In the genomic region with DNA sequence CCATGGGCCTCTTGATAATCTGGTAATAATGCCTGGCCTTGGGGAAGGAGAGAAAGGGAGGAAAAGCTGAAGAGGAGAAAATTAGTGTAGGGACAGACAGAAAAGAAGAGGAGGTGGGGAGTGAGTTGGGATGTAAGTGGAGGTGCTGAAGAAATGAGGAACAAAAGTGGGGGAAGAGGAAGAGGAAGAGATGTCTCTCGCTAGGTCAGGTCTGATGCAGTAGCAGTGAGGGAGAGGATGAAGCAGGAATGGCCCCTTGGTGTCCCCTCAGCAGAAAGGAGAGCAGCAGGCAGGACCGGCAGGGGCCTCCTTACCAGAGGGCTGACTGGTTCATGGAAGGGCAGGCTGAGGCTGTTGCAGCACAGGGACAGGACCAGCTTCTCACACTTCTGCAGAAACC, we compare ENCODE assay signal across 23 mouse cellular contexts. TPM values are rescaled to one million over a fixed set of nuclear protein-coding genes. Genes with fewer than 3 reads are reported as not detected.
A peak's percentile ranks its signal among the peaks of the same experiment; 100 is the strongest.
DNase-seq lines count a peak whose midpoint lies in the region; ATAC-seq and TF ChIP-seq lines count a peak whose summit lies in the region.
"Had no signal": no experiment of that assay in that cellular context is flagged by ENCODE, and none has a peak within 500 bp of the region (broad histone marks: within the 10 kb centered on the region; RNA-seq: fewer than 3 reads in every experiment).

No protein-coding gene starts in this region.

- 80% methylated on average over 2 of the region's 2 CpGs for WGBS in midbrain, embryonic 10.5 days
- 61% methylated on average over 2 of the region's 2 CpGs for WGBS in midbrain, embryonic 16.5 days
- 75% methylated on average over 2 of the region's 2 CpGs for WGBS in hindbrain, embryonic 12.5 days

- peaks cover 10% of the 10 kb centered on the region; the same call in 1 of the 2 replicates for H3K4me1 ChIP-seq in midbrain, embryonic 10.5 days
- H3K4me1 ChIP-seq in midbrain, embryonic 16.5 days (ENCODE audit: control insufficient read depth, insufficient read depth, low read length), result no peaks in the 10 kb centered on the region
- H3K4me1 ChIP-seq in hindbrain, embryonic 12.5 days, result no peaks in the 10 kb centered on the region
- H3K4me1 ChIP-seq: forebrain, embryonic 13.5 days; forebrain, embryonic 15.5 days had no signal

- TF ChIP-seq CTCF in C2C12 (IDR thresholded peaks at IDR 0.05; ENCODE audit: control insufficient read depth, insufficient read depth, insufficient read length), result no peak
- no peak for TF ChIP-seq CTCF in layer of hippocampus, adult 2 months (conservative IDR thresholded peaks at IDR 0.05)

- 0 out of 2 replicates have a peak, but pooled peaks cover 3% of the 10 kb centered on the region for H3K27me3 ChIP-seq in midbrain, embryonic 10.5 days (ENCODE audit: low read depth, poor library complexity, severe bottlenecking)
- H3K27me3 ChIP-seq in midbrain, embryonic 16.5 days (ENCODE audit: control insufficient read depth, insufficient read depth, low read depth, low read length), result no peaks in the 10 kb centered on the region
- H3K27me3 ChIP-seq in C2C12 (ENCODE audit: control insufficient read depth, insufficient read depth, insufficient read length), result no peaks in the 10 kb centered on the region
- H3K27me3 ChIP-seq in hindbrain, embryonic 12.5 days, result 0 out of 2 replicates have a peak, but pooled peaks cover 6% of the 10 kb centered on the region
- H3K27me3 ChIP-seq: embryonic facial prominence, embryonic 12.5 days; forebrain, embryonic 13.5 days; forebrain, embryonic 15.5 days had no signal

- no peak overlapping the region for H3K4me3 ChIP-seq in midbrain, embryonic 10.5 days
- no peak overlapping the region for H3K4me3 ChIP-seq in midbrain, embryonic 16.5 days (ENCODE audit: low read depth, low read length)
- no peak overlapping the region for H3K4me3 ChIP-seq in C2C12 (ENCODE audit: insufficient read depth, poor library complexity, severe bottlenecking)
- H3K4me3 ChIP-seq in hindbrain, embryonic 12.5 days, result no peak overlapping the region
- no peak overlapping the region for H3K4me3 ChIP-seq in layer of hippocampus, adult 2 months
- H3K4me3 ChIP-seq: embryonic facial prominence, embryonic 10.5 days; embryonic facial prominence, embryonic 12.5 days; forebrain, embryonic 13.5 days; forebrain, embryonic 15.5 days had no signal

- H3K9ac ChIP-seq in midbrain, embryonic 16.5 days (ENCODE audit: low read depth, low read length), result no peak overlapping the region
- no peak overlapping the region for H3K9ac ChIP-seq in hindbrain, embryonic 12.5 days
- H3K9ac ChIP-seq: embryonic facial prominence, embryonic 12.5 days; forebrain, embryonic 13.5 days; forebrain, embryonic 15.5 days; forebrain, postnatal 0 days had no signal

- peak overlapping the region; percentile 49; the same call in 1 of the 2 replicates for H3K27ac ChIP-seq in midbrain, embryonic 10.5 days (replicated peaks)
- no peak overlapping the region for H3K27ac ChIP-seq in midbrain, embryonic 16.5 days (ENCODE audit: low read length)
- no peak overlapping the region for H3K27ac ChIP-seq in hindbrain, embryonic 12.5 days
- H3K27ac ChIP-seq in layer of hippocampus, adult 2 months, result no peak overlapping the region
- H3K27ac ChIP-seq: embryonic facial prominence, embryonic 10.5 days; embryonic facial prominence, embryonic 12.5 days; forebrain, embryonic 13.5 days; forebrain, embryonic 15.5 days had no signal

- H3K9me3 ChIP-seq in midbrain, embryonic 10.5 days (replicated peaks), result no peaks in the 10 kb centered on the region
- H3K9me3 ChIP-seq in midbrain, embryonic 16.5 days (replicated peaks; ENCODE audit: control insufficient read depth, low read length, poor library complexity, severe bottlenecking), result no peaks in the 10 kb centered on the region
- no peaks in the 10 kb centered on the region for H3K9me3 ChIP-seq in hindbrain, embryonic 12.5 days (replicated peaks)
- H3K9me3 ChIP-seq: embryonic facial prominence, embryonic 10.5 days; embryonic facial prominence, embryonic 12.5 days; forebrain, embryonic 13.5 days; forebrain, embryonic 15.5 days had no signal

- H3K79me2 ChIP-seq in C2C12 (ENCODE audit: control insufficient read depth, insufficient read depth), result no peaks in the 10 kb centered on the region

- H3K79me3 ChIP-seq in C2C12 (ENCODE audit: low read depth), result no peaks in the 10 kb centered on the region

- no peak for ATAC-seq in midbrain, embryonic 16.5 days
- peak; percentile 42 for ATAC-seq in granulocyte monocyte progenitor cell, adult 5-6 weeks (replicated peaks; ENCODE audit: poor library complexity, severe bottlenecking)
- ATAC-seq in megakaryocyte progenitor cell, adult 5-6 weeks (replicated peaks; ENCODE audit: poor library complexity), result peak; percentile 56
- no peak for ATAC-seq in hindbrain, embryonic 12.5 days (ENCODE audit: low FRiP score)
- ATAC-seq: forebrain, embryonic 13.5 days; forebrain, embryonic 15.5 days; forebrain, postnatal 0 days had no signal

- H3K36me3 ChIP-seq in midbrain, embryonic 10.5 days, result no peaks in the 10 kb centered on the region
- no peaks in the 10 kb centered on the region for H3K36me3 ChIP-seq in midbrain, embryonic 16.5 days (ENCODE audit: control insufficient read depth, insufficient read depth, low read length)
- H3K36me3 ChIP-seq in C2C12 (ENCODE audit: control insufficient read depth, insufficient read depth), result no peaks in the 10 kb centered on the region
- no peaks in the 10 kb centered on the region for H3K36me3 ChIP-seq in hindbrain, embryonic 12.5 days
- H3K36me3 ChIP-seq: embryonic facial prominence, embryonic 10.5 days; embryonic facial prominence, embryonic 12.5 days; forebrain, embryonic 15.5 days had no signal

- DNase-seq in midbrain, embryonic 10.5 days (ENCODE audit: low spot score), result no peak
- no peak for DNase-seq in ovary, adult 18-20 months (ENCODE audit: low spot score)
- no peak for DNase-seq in layer of hippocampus, adult 2 months (ENCODE audit: low spot score in 2 of 2)
- DNase-seq: adrenal gland, adult 2 months; adrenal gland, postnatal 10 days; adrenal gland, postnatal 25 days; B cell, adult 2 months; cerebellum, adult 11 months; cerebellum, adult 18-20 months; cerebellum, adult 8-10 months; cerebellum, adult 9-11 months; cerebellum, postnatal 36 days; forebrain, postnatal 0 days had no signal

- H3ac ChIP-seq in C2C12 (ENCODE audit: control insufficient read depth, insufficient read length, low read depth), result peak overlapping the region; percentile 10

- no peak overlapping the region for H3K4me2 ChIP-seq in midbrain, embryonic 16.5 days (ENCODE audit: low read length)
- H3K4me2 ChIP-seq in hindbrain, embryonic 12.5 days (replicated peaks), result no peak overlapping the region
- H3K4me2 ChIP-seq: embryonic facial prominence, embryonic 12.5 days; forebrain, embryonic 13.5 days; forebrain, embryonic 15.5 days had no signal

TF ChIP-seq in C2C12, 6 proteins besides CTCF, POLR2A, EP300 and RAD21:
- TF ChIP-seq MAX (IDR thresholded peaks at IDR 0.05) (no peak), MYOD1 (IDR thresholded peaks at IDR 0.05; ENCODE audit: control insufficient read depth, insufficient read length, low read depth) (no peak)

RNA-seq across cellular contexts. Expression of gene Stk33, which starts 16.9 kb away (rescaled TPM):
- polyA plus RNA-seq in midbrain, embryonic 10.5 days (2016; fragmentation: Nextera tagmentation; extraction: Ambion mirVana), result 10.2 and 18.6 TPM in 2 replicates
- polyA plus RNA-seq in midbrain, embryonic 16.5 days (2015; fragmentation: Nextera tagmentation; extraction: Ambion mirVana), result 8.0 and 10.1 TPM in 2 replicates
- 0.02 TPM for polyA plus RNA-seq in C2C12 (2012; fragmentation: generic; extraction: Trizol)
- not detected in 2 replicates for total RNA-seq in granulocyte monocyte progenitor cell, adult 5-6 weeks (2014; fragmentation: Nextera tagmentation)
- not detected in 2 replicates for total RNA-seq in granulocyte monocyte progenitor cell, adult 5-6 weeks (2017)
- not detected in 2 replicates for total RNA-seq in megakaryocyte progenitor cell, adult 5-6 weeks (2015)
- total RNA-seq in megakaryocyte progenitor cell, adult 5-6 weeks (2017), result not detected in 2 replicates
- 6.8 and 10.0 TPM in 2 replicates for polyA plus RNA-seq in hindbrain, embryonic 12.5 days (2016; fragmentation: Nextera tagmentation; extraction: Ambion mirVana)
- total RNA-seq in layer of hippocampus, adult 2 months (2021), result 1 to 10 TPM; 1.2 to 1.3 TPM
- total RNA-seq: MEL had no signal

RNA-seq across cellular contexts. Expression of gene Trim66, which starts 52.2 kb away (rescaled TPM):
- polyA plus RNA-seq in midbrain, embryonic 10.5 days (2016; fragmentation: Nextera tagmentation; extraction: Ambion mirVana), result 0.09 and 0.12 TPM in 2 replicates
- 1.6 and 1.7 TPM in 2 replicates for polyA plus RNA-seq in midbrain, embryonic 16.5 days (2015; fragmentation: Nextera tagmentation; extraction: Ambion mirVana)
- polyA plus RNA-seq in C2C12 (2012; fragmentation: generic; extraction: Trizol), result 0.57 TPM
- total RNA-seq in granulocyte monocyte progenitor cell, adult 5-6 weeks (2014; fragmentation: Nextera tagmentation), result 0.11 TPM in 1 of 2 replicates, not detected in the other
- 0.09 TPM in 1 of 2 replicates, not detected in the other for total RNA-seq in granulocyte monocyte progenitor cell, adult 5-6 weeks (2017)
- total RNA-seq in megakaryocyte progenitor cell, adult 5-6 weeks (2015), result 0.15 and 0.22 TPM in 2 replicates
- 0.03 TPM in 1 of 2 replicates, not detected in the other for total RNA-seq in megakaryocyte progenitor cell, adult 5-6 weeks (2017)
- polyA plus RNA-seq in hindbrain, embryonic 12.5 days (2016; fragmentation: Nextera tagmentation; extraction: Ambion mirVana), result 0.08 and 0.12 TPM in 2 replicates
- total RNA-seq in layer of hippocampus, adult 2 months (2021), result 1 to 10 TPM; 5.0 to 6.0 TPM
- total RNA-seq: MEL had no signal

Comparison
In these comparisons a context has a peak if more than half of its experiments do, and no peak if none do; other contexts are left out.
1. ATAC-seq: peak in granulocyte monocyte progenitor cell, adult 5-6 weeks (single experiment) and megakaryocyte progenitor cell, adult 5-6 weeks (single experiment); none in midbrain, embryonic 16.5 days (single experiment) and hindbrain, embryonic 12.5 days (single experiment).